Mouse (Mus musculus) Patski (cell line): ENCODE measurements at regions not wholly inside any gene's neighbourhood (a gene's known extent, or its start where the extent isn't known, plus 50 kb on each side); places are given as distances from the start of the nearest gene placed in this dataset.

ENCODE experiments used
- ATAC-seq: fragments of 100-300 bp; one replicate; pipeline ENCODE4 v1.8.0; 2021
- CTCF ChIA-PET: fragments of 350-600 bp; sonication (Branson Sonifier 250); formaldehyde crosslinking; loops from one replicate; lab custom pipeline; 2022; ENCODE audit warnings: inconsistent platforms; lab: Charles Lee
- POLR2A ChIA-PET: fragments of 350-600 bp; sonication (Branson Sonifier 250); formaldehyde crosslinking; loops from one replicate; lab custom pipeline; 2022; ENCODE audit warnings: antibody characterized with exemption, inconsistent platforms; lab: Charles Lee
- DNase-seq: peaks from one replicate; pipeline ENCODE4 v3.0.0-alpha.2; 2011; ENCODE audit warnings: low read depth, low spot score
- H3K27me3 ChIP-seq: fragments of 371-371 bp; one replicate; pipeline ENCODE4 v1.5.1; 2021
- CTCF ChIP-seq: fragments of 100-300 bp; IDR thresholded peaks from one replicate; pipeline ENCODE4 v1.5.1; 2021
- in situ Hi-C: fragments of 300-500 bp; cut with MboI; formaldehyde crosslinking; loops from 3 replicates; pipeline ENCODE4 v1.11.1; 2018; ENCODE audit warnings: low pct_unique_long_range_greater_than_20kb, mixed read lengths

GRCm38 (mm10) chr11:30372924-30373323, 98.7 kb downstream of the 4930505A04Rik start:
- ATAC-seq (no peak), DNase-seq (no peak)
- TF ChIP-seq CTCF = no peak
- no peaks in the 10 kb centered on the region for H3K27me3 ChIP-seq
- ChIA-PET POLR2A (no interaction called here), CTCF (no interaction called here)
- in situ Hi-C loops = no loop called here

GRCm38 (mm10) chr11:30371963-30372362, 99.7 kb downstream of the 4930505A04Rik start:
- DNase-seq (no peak), ATAC-seq (no peak)
- no peaks in the 10 kb centered on the region for H3K27me3 ChIP-seq
- POLR2A ChIA-PET = no interaction called here
- CTCF ChIA-PET = no interaction called here
- in situ Hi-C loops = no loop called here
- TF ChIP-seq CTCF = no peak

- in situ Hi-C loops = no loop called here
- POLR2A ChIA-PET = no interaction called here
- DNase-seq (no peak), ATAC-seq (no peak)
- no peaks in the 10 kb centered on the region for H3K27me3 ChIP-seq
- no peak for TF ChIP-seq CTCF
- CTCF ChIA-PET = no interaction called here
These were observed 101.7 kb upstream of the Sptbn1 start for GRCm38 (mm10) chr11:30369601-30370240.

GRCm38 (mm10) chr11:30367373-30368225, 99.6 kb upstream of the Sptbn1 start:
- ChIA-PET CTCF (no interaction called here), POLR2A (no interaction called here)
- no peak for ATAC-seq
- DNase-seq = no peak
- H3K27me3 ChIP-seq = no peaks in the 10 kb centered on the region
- no peak for TF ChIP-seq CTCF
- in situ Hi-C loops = no loop called here

GRCm38 (mm10) chr11:30366491-30366890, 98.5 kb upstream of the Sptbn1 start:
- H3K27me3 ChIP-seq = no peaks in the 10 kb centered on the region
- DNase-seq (no peak), ATAC-seq (no peak)
- POLR2A ChIA-PET = no interaction called here
- in situ Hi-C loops = no loop called here
- no peak for TF ChIP-seq CTCF
- CTCF ChIA-PET = no interaction called here

- TF ChIP-seq CTCF = no peak
- H3K27me3 ChIP-seq = no peaks in the 10 kb centered on the region
- DNase-seq (no peak), ATAC-seq (no peak)
- ChIA-PET CTCF (no interaction called here), POLR2A (no interaction called here)
- in situ Hi-C loops = no loop called here
These were observed 97.0 kb upstream of the Sptbn1 start for GRCm38 (mm10) chr11:30364993-30365392.

- H3K27me3 ChIP-seq = no peaks in the 10 kb centered on the region
- no peak for ATAC-seq
- TF ChIP-seq CTCF = no peak
- ChIA-PET POLR2A (no interaction called here), CTCF (interaction anchor here (1.1 kb wide), 1 partner anchor 89 kb away, joined by 3 read pairs; no protein-coding TSS in a partner anchor)
- in situ Hi-C loops = no loop called here
- DNase-seq = no peak
These were observed 96.6 kb upstream of the Sptbn1 start for GRCm38 (mm10) chr11:30364591-30364990.

- CTCF ChIA-PET = no interaction called here
- no peak for ATAC-seq
- POLR2A ChIA-PET = no interaction called here
- in situ Hi-C loops = no loop called here
- TF ChIP-seq CTCF = no peak
- DNase-seq = no peak
- H3K27me3 ChIP-seq = no peaks in the 10 kb centered on the region
These were observed 90.2 kb upstream of the Sptbn1 start for GRCm38 (mm10) chr11:30358196-30358595.

- CTCF ChIA-PET = no interaction called here
- H3K27me3 ChIP-seq = no peaks in the 10 kb centered on the region
- no peak for TF ChIP-seq CTCF
- no peak for ATAC-seq
- in situ Hi-C loops = no loop called here
- no peak for DNase-seq
- POLR2A ChIA-PET = no interaction called here
These were observed 87.4 kb upstream of the Sptbn1 start for GRCm38 (mm10) chr11:30355356-30355755.

- H3K27me3 ChIP-seq = no peaks in the 10 kb centered on the region
- in situ Hi-C loops = no loop called here
- ChIA-PET POLR2A (no interaction called here), CTCF (no interaction called here)
- ATAC-seq (no peak), DNase-seq (no peak)
- TF ChIP-seq CTCF = no peak
These were observed 58.4 kb upstream of the Sptbn1 start for GRCm38 (mm10) chr11:30326371-30326770.
